Mouse (Mus musculus) intestine, embryonic 14.5 days (tissue): ENCODE results near the gene Dpp4. TPM values are rescaled to one million over a fixed set of nuclear protein-coding genes. Genes with fewer than 3 reads are reported as not detected.

Experiments used
- ATAC-seq: fragments of 200-750 bp; cut with Nextera tagmentation; replicated peaks from 2 replicates; pipeline ENCODE4 v1.8.0; 2017; ENCODE audit warnings: low read depth, moderate number of reproducible peaks, moderate TSS enrichment, moderate library complexity; ENCODE audit not compliant: low FRiP score, low TSS enrichment
- DNase-seq: peaks from one replicate; pipeline ENCODE4 v3.0.0-alpha.2; 2018; ENCODE audit warnings: low spot score
- H3K27ac ChIP-seq: fragments of 300-500 bp; sonication (generic); 2 replicates; pipeline ENCODE4 v1.5.1; 2014; ENCODE audit warnings: low read depth, mild to moderate bottlenecking, control low read depth
- H3K27me3 ChIP-seq: fragments of 300-500 bp; sonication (generic); replicated peaks from 2 replicates; pipeline ENCODE4 v1.6.1; 2014; ENCODE audit warnings: low read length, control low read depth; ENCODE audit not compliant: control insufficient read depth, insufficient read depth
- H3K36me3 ChIP-seq: fragments of 300-500 bp; sonication (generic); 2 replicates; pipeline ENCODE4 v1.6.1; 2014; ENCODE audit warnings: low read length, control low read depth; ENCODE audit not compliant: control insufficient read depth, insufficient read depth
- H3K4me1 ChIP-seq: fragments of 300-500 bp; sonication (generic); replicated peaks from 2 replicates; pipeline ENCODE4 v1.6.1; 2014; ENCODE audit warnings: low read length, control low read depth, mixed read lengths; ENCODE audit not compliant: control insufficient read depth, insufficient read depth
- H3K4me2 ChIP-seq: fragments of 300-500 bp; sonication (generic); 2 replicates; pipeline ENCODE4 v1.6.1; 2014; ENCODE audit warnings: low read length
- H3K4me3 ChIP-seq: fragments of 300-500 bp; sonication (generic); 2 replicates; pipeline ENCODE4 v1.5.1; 2014; ENCODE audit warnings: low read depth, low read length, control low read depth, mixed read lengths
- H3K9ac ChIP-seq: fragments of 300-500 bp; sonication (generic); 2 replicates; pipeline ENCODE4 v1.6.1; 2014; ENCODE audit warnings: mild to moderate bottlenecking, low read length
- H3K9me3 ChIP-seq: fragments of 300-500 bp; sonication (generic); 2 replicates; pipeline ENCODE4 v1.6.1; 2016; ENCODE audit warnings: low read length, control low read depth; ENCODE audit not compliant: control insufficient read depth
- WGBS: fragments of 180-500 bp; shearing (Covaris S2); extraction: QIAGEN DNeasy Blood & Tissue Kit; methylation state at CpG from one replicate; pipeline ENCODE4 v1.1.7; 2014; 5-methylcytosine and 5-hydroxymethylcytosine counted together
- polyA plus RNA-seq: library from polyadenylated mRNA; unstranded; fragments of >200 nt; fragmentation: Nextera tagmentation; extraction: Ambion mirVana; gene quantifications from 2 replicates; pipeline ENCODE4 v1.2.1, GENCODE M21; 2014

Gene Dpp4
- polyA plus RNA-seq, 1 experiment from 2014 or later, result 69.8 TPM

DNA sequence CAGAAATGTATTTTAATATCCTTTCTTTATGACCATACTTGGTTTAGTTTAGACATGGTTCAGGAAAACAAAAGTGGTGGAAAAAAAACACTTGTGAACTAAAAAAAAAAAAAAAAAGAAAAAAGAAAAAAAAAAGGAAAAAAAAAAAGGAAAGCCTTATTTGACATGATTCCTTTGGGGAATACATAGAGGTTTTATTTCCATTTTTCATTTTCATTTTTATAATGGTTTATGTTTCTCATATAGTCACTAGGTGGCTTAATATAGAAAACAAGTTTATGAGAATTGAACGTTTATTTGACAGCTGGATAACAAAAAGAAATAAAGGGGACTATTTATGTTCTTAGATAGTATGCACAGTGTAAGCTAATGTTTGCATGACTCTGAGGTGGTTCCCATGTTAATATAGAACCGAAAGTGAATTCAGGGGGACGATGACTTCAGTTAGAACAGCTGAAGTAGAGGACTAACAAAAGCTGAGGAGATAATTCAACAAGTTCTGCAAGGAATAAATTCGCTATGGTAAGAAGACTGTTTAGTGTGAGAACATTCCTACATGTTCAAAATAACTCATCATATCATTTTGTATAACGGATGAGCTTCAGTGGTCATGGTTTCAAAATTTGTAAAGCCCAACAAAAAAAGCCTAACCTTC lies 37.8 kb upstream of the Dpp4 start:
- no peaks in the 10 kb centered on the region for H3K36me3 ChIP-seq
- H3K9ac ChIP-seq, result no peak overlapping the region
- H3K27ac ChIP-seq, result no peak overlapping the region
- H3K4me1 ChIP-seq, result no peaks in the 10 kb centered on the region
- 76% methylated on average over 5 of the region's 5 CpGs for WGBS
- H3K27me3 ChIP-seq, result no peaks in the 10 kb centered on the region
- H3K9me3 ChIP-seq, result no peaks in the 10 kb centered on the region
- no peak overlapping the region for H3K4me3 ChIP-seq
- DNase-seq (no peak), ATAC-seq (no peak)
- H3K4me2 ChIP-seq, result no peak overlapping the region

DNA sequence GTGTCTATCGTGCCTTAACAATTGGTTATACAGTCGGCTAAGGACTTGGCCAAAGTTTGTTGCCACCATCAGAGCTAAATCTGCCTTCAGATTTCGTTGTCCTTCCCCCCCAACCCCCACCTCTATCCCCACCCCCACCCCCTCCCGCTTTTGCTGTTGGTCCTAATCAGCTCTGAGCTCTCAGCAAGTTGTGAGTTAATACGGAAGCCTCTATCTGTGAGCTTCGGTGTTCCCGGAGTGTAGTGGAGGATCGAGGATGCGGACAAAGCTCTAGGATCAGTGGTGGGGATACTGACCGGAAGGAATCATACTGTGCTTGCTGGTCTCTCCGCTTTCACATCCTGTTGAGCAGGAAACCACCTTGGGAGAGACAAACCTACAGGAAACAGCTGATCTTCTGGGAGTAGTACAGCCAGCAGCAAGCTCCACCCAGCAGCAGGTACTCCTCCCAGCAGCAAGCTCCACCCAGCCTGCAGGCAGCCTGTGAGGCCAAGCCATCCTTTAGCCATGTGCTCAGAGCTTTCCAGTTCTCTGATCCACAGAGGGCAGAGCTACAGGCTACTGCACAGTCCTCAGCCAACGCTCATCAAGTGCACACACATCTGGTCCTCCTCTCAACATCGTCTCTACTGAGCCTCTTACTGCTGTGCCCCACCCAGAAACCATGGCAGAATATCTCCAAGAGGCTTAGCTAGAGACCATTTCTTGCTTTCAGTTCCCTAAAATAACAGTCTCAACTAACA lies 28.9 kb upstream of the Dpp4 start:
- H3K9me3 ChIP-seq, result no peaks in the 10 kb centered on the region
- no peak overlapping the region for H3K27ac ChIP-seq
- H3K4me1 ChIP-seq, result no peaks in the 10 kb centered on the region
- 59% methylated on average over 13 of the region's 13 CpGs for WGBS
- H3K9ac ChIP-seq, result no peak overlapping the region
- no peak overlapping the region for H3K4me3 ChIP-seq
- peak; percentile 43 for DNase-seq
- no peaks in the 10 kb centered on the region for H3K36me3 ChIP-seq
- H3K27me3 ChIP-seq, result no peaks in the 10 kb centered on the region
- peak; percentile 58; the same call in 1 of the 2 replicates for ATAC-seq
- peak overlapping the region; percentile 15; the same call in 1 of the 2 replicates for H3K4me2 ChIP-seq

DNA sequence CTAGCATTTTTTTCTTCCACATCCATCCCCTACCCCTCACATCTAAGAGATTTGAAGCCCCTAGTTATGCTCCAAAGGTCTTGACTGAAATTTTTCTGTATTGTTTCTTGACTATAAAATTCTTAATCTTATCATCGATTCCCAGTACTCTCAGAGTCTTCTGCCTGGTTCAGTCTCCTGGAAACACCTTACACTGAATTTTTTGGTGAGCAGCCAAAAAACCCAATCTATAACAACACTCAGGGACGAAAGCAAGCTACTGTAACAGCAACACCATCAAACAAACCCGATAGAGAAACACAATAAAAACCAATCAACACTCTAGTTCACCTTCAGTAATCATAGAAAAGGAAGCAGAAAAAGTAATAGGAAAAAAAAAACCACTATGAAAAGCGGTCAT lies 28.1 kb upstream of the Dpp4 start:
- Histone ChIP-seq H3K36me3 (no peaks in the 10 kb centered on the region), H3K4me1 (no peaks in the 10 kb centered on the region), H3K27me3 (no peaks in the 10 kb centered on the region), H3K9me3 (no peaks in the 10 kb centered on the region), H3K9ac (no peak overlapping the region), H3K27ac (no peak overlapping the region), H3K4me2 (no peak overlapping the region), H3K4me3 (no peak overlapping the region)
- ATAC-seq (no peak), DNase-seq (no peak)
- 81% methylated on average over 4 of the region's 4 CpGs for WGBS

DNA sequence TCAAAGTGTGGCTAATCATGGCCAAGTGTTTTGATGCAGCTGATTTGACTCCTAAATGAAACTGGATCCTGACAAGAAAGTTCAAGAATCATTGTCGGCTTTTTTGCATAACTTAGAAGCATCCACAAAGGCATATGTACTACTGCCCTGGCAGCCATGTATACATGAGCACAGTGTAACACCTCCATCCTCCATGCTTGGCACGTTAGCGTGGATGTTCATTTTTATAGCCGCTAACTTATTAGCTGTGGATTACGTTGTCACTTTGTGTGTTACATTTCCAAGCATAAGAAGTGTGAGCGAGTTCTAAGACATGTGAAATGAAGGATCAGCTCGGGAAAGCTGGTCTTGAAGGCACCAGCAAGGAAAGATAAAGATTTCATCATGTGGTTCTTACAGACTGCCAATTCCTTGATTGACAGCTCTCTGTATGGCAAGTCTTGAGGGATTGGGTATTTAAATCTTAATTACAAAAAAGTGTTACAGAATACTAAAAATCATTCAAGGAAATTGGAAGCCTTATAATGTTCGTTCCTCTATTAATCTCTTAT lies 19.3 kb upstream of the Dpp4 start:
- 84% methylated on average over 8 of the region's 8 CpGs for WGBS

GRCm38 (mm10) chr2:62425941-62426340 lies 13.9 kb upstream of the Dpp4 start:
- Histone ChIP-seq H3K9me3 (no peaks in the 10 kb centered on the region), H3K27me3 (no peaks in the 10 kb centered on the region), H3K4me2 (no peak overlapping the region), H3K4me1 (no peaks in the 10 kb centered on the region), H3K36me3 (no peaks in the 10 kb centered on the region), H3K27ac (no peak overlapping the region), H3K4me3 (no peak overlapping the region), H3K9ac (no peak overlapping the region)
- WGBS, result 85% methylated on average over 3 of the region's 3 CpGs
- ATAC-seq (no peak), DNase-seq (peak; percentile 44)

More for the DNA sequence above, 19.3 kb upstream of the Dpp4 start:
- Histone ChIP-seq H3K36me3 (no peaks in the 10 kb centered on the region), H3K4me3 (no peak overlapping the region), H3K27me3 (no peaks in the 10 kb centered on the region), H3K4me1 (no peaks in the 10 kb centered on the region), H3K27ac (no peak overlapping the region), H3K9ac (no peak overlapping the region), H3K4me2 (no peak overlapping the region), H3K9me3 (no peaks in the 10 kb centered on the region)
- DNase-seq (peak; percentile 44), ATAC-seq (no peak)

- Histone ChIP-seq H3K36me3 (no peaks in the 10 kb centered on the region), H3K9me3 (no peaks in the 10 kb centered on the region), H3K4me3 (no peak overlapping the region), H3K27ac (no peak overlapping the region), H3K9ac (no peak overlapping the region), H3K4me1 (no peaks in the 10 kb centered on the region), H3K4me2 (no peak overlapping the region), H3K27me3 (no peaks in the 10 kb centered on the region)
- DNase-seq, result peak; percentile 38
- WGBS, result 43% methylated on average over 4 of the region's 4 CpGs
- no peak for ATAC-seq
Observed at GRCm38 (mm10) chr2:62423343-62423776, 11.3 kb upstream of the Dpp4 start.

DNA sequence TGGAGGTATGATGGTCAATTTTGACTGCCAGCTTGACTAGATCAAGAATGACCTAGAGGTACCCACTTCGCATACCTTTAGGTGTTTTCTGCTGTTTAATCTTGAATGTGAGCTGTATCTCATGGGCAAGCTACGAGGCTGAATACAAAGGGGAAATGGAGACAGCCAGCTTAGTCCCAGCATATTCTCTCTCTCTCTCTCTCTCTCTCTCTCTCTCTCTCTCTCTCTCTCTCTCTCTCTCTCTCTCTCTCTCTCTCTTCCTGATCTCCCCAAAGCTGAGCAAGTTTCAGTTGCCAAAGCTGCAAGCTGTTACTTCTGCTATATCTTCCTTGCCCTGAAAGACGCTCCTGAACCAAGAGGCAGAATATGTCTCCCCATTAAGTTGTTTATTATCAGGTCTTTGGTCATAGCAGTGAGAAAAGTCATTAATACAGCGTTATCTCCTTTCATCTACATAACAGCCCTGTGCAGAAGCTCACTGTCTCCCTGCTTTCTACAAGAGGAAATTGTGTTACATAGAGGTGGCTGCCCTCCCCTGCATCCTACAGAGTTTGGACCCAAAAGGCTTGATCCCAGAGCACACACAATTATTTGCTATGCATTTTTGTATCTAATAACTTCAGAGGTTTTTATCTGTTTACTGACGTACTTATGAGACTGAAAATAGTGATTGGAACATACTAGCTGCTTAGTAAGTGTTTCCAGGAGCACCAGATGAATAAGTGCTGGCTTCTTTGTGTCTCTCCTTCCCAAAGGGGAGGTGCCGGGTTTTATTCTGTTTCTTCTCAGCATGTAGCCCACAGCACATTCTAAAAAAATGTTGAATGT lies 10.7 kb upstream of the Dpp4 start:
- DNase-seq (peak; percentile 23), ATAC-seq (no peak)
- 76% methylated on average over 6 of the region's 6 CpGs for WGBS
- Histone ChIP-seq H3K4me3 (no peak overlapping the region), H3K4me1 (no peaks in the 10 kb centered on the region), H3K36me3 (no peaks in the 10 kb centered on the region), H3K27me3 (no peaks in the 10 kb centered on the region), H3K27ac (no peak overlapping the region), H3K4me2 (no peak overlapping the region), H3K9me3 (no peaks in the 10 kb centered on the region), H3K9ac (no peak overlapping the region)

DNA sequence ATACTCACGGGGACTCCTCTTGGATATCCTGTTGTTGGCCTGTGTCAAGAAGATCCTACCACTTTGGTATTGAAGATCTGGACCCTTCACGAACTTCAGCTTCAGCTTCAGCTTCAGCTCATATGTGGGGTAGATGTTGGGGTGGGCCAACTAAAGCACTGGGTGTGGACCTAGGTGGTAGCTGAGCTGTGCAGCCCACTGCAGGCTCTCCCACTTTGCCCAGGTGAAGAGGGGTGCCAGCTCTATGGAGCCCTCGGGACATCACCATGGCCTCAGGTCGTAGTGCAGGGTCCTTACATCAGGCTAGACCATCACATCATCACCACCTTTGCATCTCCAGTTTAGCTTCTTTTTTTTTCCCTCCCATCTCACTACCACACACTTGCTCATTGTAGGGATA lies 9.2 kb upstream of the Dpp4 start:
- no peak overlapping the region for H3K4me3 ChIP-seq
- 88% methylated on average over 4 of the region's 4 CpGs for WGBS
- ATAC-seq (no peak), DNase-seq (peak; percentile 37)
- no peak overlapping the region for H3K27ac ChIP-seq
- H3K9me3 ChIP-seq, result no peaks in the 10 kb centered on the region
- no peak overlapping the region for H3K9ac ChIP-seq
- H3K36me3 ChIP-seq, result no peaks in the 10 kb centered on the region
- H3K27me3 ChIP-seq, result no peaks in the 10 kb centered on the region
- no peak overlapping the region for H3K4me2 ChIP-seq
- no peaks in the 10 kb centered on the region for H3K4me1 ChIP-seq
